Mouse (Mus musculus): ENCODE measurements around the gene Agap2. TPM values are rescaled to one million over a fixed set of nuclear protein-coding genes. Genes with fewer than 3 reads are reported as not detected.

Agap2 gene
- 1 to 10 TPM; 3.6 to 4.1 TPM for total RNA-seq (2021)
- long read RNA-seq, experiment 1 = 0 reads
- long read RNA-seq, experiment 2, partial matches to known transcripts = 0 of 2 reads
- long read RNA-seq, experiment 2, other reads (novel, unspliced or antisense) = 2 of 2 reads

GRCm38 (mm10) chr10:127075080-127075479, at the start of gene Agap2:
Agap2 (plus strand) TSS chr10:127075284.
- no peak for DNase-seq (ENCODE audit: low spot score in 2 of 2)

DNA sequence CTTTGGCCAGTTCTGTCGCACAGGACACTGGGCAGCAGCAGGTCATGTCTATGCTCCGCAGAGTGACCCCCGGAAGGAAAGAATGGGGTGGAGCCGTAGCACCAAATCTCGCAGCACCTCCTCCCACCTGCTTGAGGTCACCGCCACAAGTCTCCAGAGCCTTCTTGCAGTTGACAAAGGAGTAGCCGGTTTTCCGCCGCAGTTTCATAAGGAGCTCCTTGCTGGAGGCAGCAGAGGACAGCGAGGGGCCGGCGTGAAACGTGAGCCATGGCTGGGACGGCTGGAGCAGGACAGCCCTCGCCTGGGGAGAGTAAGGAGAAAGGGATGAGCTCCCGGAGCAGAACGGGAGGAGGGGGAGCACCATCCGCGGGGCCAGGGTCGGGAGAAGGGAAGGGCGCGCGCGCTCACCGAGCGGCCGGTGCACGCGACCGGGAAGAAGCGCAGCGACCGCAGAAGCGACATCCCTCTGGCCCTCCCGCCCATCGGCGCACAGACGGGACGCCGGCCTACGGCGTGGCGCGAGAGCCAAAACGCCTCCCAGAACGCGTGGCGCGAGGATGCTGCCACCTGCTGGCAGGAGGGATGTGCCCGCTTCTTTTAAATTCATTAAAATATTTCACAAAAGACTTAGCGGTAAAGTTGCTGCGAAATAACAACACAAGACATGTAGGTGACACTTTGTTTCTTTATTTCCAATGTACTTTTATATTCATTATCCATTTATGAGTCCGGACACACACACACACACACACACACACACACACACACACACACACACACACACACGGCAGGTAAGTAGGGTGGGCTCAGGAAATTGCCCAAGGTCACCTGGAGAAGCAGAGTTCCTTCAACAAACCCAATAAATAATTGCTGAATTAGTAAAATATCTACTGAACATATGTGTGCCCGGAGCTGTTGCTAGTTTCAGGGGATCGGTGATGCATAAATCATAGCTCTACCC, 44.5 kb upstream of the Agap2 start, which contains the start of gene Tsfm:
Tsfm (minus strand) TSS at position 505 of the 961 bp plus-strand sequence.
- peak; percentile 87 to 95 for DNase-seq (ENCODE audit: low spot score in 2 of 2)

DNA sequence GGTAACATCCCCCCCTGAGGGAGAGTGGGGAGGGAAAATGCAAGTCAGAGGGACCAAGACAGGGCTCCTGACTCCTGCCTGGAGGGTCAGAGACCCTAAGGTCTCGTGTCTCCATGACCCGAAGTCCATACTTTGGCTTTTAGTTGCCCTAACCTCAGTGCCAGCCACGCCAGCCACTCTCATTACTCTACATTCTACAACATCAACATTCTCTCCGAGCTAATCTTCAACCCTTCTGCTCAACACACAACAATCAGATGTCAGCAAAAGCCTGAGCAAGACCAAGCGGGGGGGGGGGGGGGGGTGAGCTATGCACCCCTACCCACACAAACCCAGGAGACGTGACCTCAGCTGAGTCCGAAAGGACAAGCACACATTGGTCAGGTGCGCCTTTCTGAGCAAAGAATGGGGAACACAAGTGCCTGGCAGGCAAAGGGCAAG, 41.8 kb upstream of the Agap2 start:
- no peak for DNase-seq (ENCODE audit: low spot score in 2 of 2)

- no peak for DNase-seq (ENCODE audit: low spot score in 2 of 2)
Measured at GRCm38 (mm10) chr10:127036273-127036672, 38.8 kb upstream of the Agap2 start.

DNA sequence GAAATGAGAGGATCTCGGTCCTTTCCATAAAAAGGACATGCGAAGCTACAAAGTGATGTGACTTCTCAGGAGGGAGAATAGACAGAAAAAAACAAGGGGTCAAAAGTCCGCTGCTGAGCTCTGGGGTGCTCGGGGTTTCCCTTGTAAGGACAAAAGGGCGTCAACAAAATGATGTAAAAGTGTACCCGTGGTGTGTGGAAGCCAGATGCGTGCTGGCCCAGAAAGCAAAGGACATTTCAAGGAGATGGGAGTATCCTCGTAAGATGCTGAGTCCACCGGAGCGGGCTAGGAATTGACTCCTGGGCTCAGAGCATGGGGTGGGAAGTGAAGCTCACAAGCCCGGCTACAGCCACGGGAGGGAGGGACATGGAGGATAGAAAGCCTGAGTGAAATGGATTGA, 37.4 kb upstream of the Agap2 start:
- no peak for DNase-seq (ENCODE audit: low spot score in 2 of 2)

- DNase-seq (ENCODE audit: low spot score in 2 of 2) = no peak
Measured at GRCm38 (mm10) chr10:127040569-127041214, 34.4 kb upstream of the Agap2 start.

DNA sequence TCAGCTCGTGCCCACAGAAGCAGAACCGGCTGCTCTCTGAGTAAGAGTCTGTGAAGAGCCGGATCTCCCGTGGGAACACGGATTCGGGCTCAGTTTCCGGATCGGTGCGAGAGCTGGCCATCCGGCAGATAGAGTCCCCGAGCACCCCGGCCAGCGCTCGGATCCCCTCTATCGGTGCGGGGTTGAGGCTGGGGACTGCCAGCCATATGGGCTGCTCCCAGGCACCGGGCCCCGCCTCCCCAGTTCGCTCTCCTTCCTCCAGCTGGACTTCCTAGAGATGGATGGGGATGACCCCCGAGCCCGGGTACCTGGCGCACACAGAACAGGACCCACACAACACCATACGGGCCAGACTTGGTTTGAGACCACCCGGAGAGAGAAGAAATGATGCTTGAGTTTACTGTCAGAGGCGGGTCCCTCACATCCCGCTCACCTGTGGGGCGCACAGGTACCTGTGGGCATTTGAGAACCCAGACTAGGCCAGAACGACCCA, 33.8 kb upstream of the Agap2 start, which contains the start of the genes Mettl1 and Eef1akmt3:
Mettl1 (plus strand) TSS at position 141 of the 493 bp plus-strand sequence.
Eef1akmt3 (minus strand) TSS at position 240 of the 493 bp plus-strand sequence.
- DNase-seq (ENCODE audit: low spot score in 2 of 2) = no peak

GRCm38 (mm10) chr10:127041774-127042338, 33.2 kb upstream of the Agap2 start:
- DNase-seq (ENCODE audit: low spot score in 2 of 2) = peak; percentile 72 to 81

DNA sequence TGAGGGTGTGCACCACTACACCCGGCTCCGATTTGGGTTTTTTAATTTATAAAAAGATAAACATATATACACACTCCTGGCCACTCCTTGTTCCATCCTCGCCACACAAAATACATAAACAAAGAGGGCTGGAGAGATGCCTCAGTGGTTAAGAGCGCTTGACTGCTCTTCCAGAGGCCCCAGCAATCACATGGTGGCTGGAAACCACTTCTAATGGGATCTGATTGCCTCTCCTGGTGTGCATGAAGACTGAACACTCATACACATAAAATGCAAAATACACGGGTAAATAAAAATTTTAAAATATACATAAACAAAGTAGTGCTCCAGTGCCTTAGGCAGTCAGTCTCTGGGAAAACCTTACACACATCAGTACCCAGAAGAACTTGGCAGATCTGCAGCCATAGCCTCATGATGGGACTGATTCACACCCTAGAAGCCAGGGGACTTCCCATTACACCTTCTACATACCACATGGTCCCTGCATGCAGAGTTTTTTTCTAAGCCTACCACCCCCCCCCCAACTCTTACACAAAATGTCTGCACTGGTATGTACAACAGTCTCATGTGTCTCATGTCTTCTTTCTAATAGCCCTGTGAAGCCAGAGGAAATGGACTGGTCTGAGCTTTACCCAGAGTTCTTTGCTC, 32.5 kb upstream of the Agap2 start:
- no peak for DNase-seq (ENCODE audit: low spot score in 2 of 2)

- DNase-seq (ENCODE audit: low spot score in 2 of 2) = no peak
Measured at GRCm38 (mm10) chr10:127043187-127043586, 31.9 kb upstream of the Agap2 start.

DNA sequence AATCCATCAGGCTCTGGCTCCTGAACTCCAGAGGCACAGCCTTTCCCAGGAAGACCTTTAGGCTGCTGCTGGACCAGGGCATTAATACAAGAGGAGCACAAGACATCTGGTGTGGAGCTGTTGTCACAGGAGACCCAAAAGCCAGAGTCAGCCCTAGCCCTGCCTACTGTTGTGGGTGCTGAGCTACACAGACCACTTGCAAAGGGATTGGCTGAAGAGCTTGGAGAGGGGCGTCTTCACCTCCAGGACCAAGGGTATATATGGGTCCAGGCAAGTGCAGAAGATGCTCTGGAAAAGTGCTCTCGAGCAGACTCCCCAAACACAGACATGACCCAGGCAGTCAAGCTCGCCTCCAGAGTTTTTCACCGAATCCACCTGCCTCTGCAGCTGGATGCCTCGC, 27.1 kb upstream of the Agap2 start, which contains the start of gene Cyp27b1:
Cyp27b1 (plus strand) TSS at position 297 of the 400 bp plus-strand sequence.
- no peak for DNase-seq (ENCODE audit: low spot score in 2 of 2)

GRCm38 (mm10) chr10:127048608-127049394, 26.3 kb upstream of the Agap2 start:
- no peak for DNase-seq (ENCODE audit: low spot score in 2 of 2)

DNA sequence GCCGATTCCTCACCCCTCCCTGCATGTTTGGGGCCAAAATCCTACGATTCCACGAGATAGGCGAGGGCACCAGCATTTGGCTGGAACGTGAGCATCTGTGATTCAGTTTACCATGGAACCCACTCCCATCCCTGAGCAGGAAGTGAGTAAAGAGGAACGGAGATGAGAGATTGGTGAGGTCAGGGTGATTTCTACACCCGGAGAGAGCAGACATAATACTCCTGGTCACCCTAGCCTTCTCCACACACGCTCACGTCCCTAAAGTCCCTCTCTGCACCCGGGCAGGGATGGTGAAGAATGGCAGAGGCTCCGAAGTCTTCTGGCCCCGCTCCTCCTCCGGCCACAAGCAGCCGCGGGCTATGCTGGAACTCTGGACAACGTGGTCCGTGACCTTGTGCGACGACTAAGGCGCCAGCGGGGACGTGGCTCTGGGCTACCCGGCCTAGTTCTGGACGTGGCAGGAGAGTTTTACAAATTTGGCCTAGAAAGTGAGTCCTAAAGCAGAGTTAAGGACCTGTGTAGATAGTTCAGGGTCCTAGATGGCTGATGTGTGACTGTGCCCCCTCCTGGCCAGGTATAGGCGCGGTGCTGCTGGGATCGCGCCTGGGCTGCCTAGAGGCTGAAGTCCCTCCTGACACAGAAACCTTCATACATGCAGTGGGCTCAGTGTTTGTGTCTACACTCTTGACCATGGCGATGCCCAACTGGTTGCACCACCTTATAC, 25.5 kb upstream of the Agap2 start:
- DNase-seq (ENCODE audit: low spot score in 2 of 2) = no peak

- DNase-seq (ENCODE audit: low spot score in 2 of 2) = no peak
Measured at GRCm38 (mm10) chr10:127050119-127050474, 25.0 kb upstream of the Agap2 start.

GRCm38 (mm10) chr10:127054646-127055045, 20.4 kb upstream of the Agap2 start:
- DNase-seq (ENCODE audit: low spot score in 2 of 2) = no peak

DNA sequence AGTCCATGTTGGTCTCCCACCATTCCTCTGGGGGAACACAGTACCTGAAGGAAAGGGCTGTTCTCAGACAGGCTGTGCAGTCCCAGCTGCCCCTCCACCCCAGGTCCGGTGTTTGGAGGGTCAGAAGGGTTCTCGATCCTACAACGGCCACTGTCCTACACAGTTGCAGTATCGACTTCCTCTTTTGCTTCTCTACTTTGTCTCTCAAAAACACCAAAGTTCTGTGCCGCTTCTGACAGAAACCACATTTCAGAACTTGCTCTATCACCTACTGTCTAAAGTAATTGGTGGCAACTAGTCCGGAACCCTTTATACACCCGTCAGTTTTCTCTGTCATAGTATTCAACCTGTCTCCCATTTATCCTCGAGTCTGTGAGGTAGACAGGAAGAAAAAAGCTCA, 19.7 kb upstream of the Agap2 start:
- DNase-seq (ENCODE audit: low spot score in 2 of 2) = no peak

- no peak for DNase-seq (ENCODE audit: low spot score in 2 of 2)
Measured at GRCm38 (mm10) chr10:127056490-127056889, 18.6 kb upstream of the Agap2 start.

GRCm38 (mm10) chr10:127058161-127058560, 16.9 kb upstream of the Agap2 start:
- DNase-seq (ENCODE audit: low spot score in 2 of 2) = peak in 1 of 2 experiments; percentile 53

- DNase-seq (ENCODE audit: low spot score in 2 of 2) = no peak
Measured at GRCm38 (mm10) chr10:127058708-127059107, 16.4 kb upstream of the Agap2 start.

Measured in adrenal gland, postnatal 4 days (tissue).